Mouse (Mus musculus) olfactory bulb, adult 2 months (tissue): ENCODE data around the gene Slc5a2. TPM values are rescaled to one million over a fixed set of nuclear protein-coding genes. Genes with fewer than 3 reads are reported as not detected.

Experiments
- H3K27ac ChIP-seq: fragments of 200-500 bp; 2 replicates; pipeline ENCODE4 v1.5.1; 2012; ENCODE audit warnings: low read depth, low read length; ENCODE audit not compliant: insufficient read depth
- H3K4me1 ChIP-seq: fragments of 200-500 bp; 2 replicates; pipeline ENCODE4 v1.6.1; 2012; ENCODE audit warnings: low read length; ENCODE audit not compliant: control insufficient read depth, insufficient read depth
- H3K4me3 ChIP-seq: fragments of 200-500 bp; 2 replicates; pipeline ENCODE4 v1.5.1; 2012; ENCODE audit warnings: mild to moderate bottlenecking, low read depth, low read length, moderate library complexity; ENCODE audit not compliant: insufficient read depth
- CTCF ChIP-seq: fragments of 200-500 bp; IDR thresholded peaks from 2 replicates; pipeline ENCODE4 v1.5.1; 2012; ENCODE audit warnings: low read depth, mild to moderate bottlenecking, low read length, moderate library complexity; ENCODE audit not compliant: insufficient read depth
- POLR2A ChIP-seq: fragments of 200-500 bp; IDR thresholded peaks from 2 replicates; pipeline ENCODE4 v1.6.1; 2012; ENCODE audit warnings: mild to moderate bottlenecking, low read depth, low read length, moderate library complexity; ENCODE audit not compliant: insufficient read depth
- WGBS: fragments of 180-500 bp; shearing (Covaris S2); methylation state at CpG from one replicate; pipeline ENCODE4 v1.1.7; 2018; 5-methylcytosine and 5-hydroxymethylcytosine counted together
- polyA plus RNA-seq: library from polyadenylated mRNA; stranded (reverse); fragments of >200 nt; gene quantifications from 2 replicates; pipeline ENCODE4 v1.2.4, GENCODE M21; 2012; ENCODE audit warnings: low replicate concordance; ENCODE audit not compliant: missing spikeins, insufficient read depth, insufficient read length

The Slc5a2 gene
- polyA plus RNA-seq, 1 experiment, result not detected

DNA sequence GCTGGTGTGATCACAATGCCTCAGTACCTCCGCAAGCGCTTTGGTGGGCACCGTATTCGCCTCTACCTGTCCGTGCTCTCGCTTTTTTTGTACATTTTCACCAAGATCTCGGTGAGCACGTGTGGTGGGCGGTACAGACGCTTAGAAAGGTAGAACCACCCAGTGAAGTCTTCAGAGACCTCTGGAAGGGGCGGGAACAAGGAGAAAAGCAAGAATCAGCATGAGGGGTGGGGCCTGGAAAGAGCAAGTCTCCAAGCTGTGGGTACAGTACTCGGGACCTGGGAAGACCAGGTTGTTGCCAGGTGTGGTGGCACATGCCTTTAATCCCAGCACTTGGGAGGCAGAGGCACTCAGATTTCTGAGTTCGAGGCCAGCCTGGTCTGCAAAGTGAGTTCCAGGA lies 1.9 kb downstream of the Slc5a2 start:
- H3K4me3 ChIP-seq, result no peak overlapping the region
- H3K4me1 ChIP-seq, result no peaks in the 10 kb centered on the region
- TF ChIP-seq POLR2A, result no peak
- TF ChIP-seq CTCF, result no peak
- no peak overlapping the region for H3K27ac ChIP-seq
- 66% methylated on average over 13 of the region's 13 CpGs for WGBS

DNA sequence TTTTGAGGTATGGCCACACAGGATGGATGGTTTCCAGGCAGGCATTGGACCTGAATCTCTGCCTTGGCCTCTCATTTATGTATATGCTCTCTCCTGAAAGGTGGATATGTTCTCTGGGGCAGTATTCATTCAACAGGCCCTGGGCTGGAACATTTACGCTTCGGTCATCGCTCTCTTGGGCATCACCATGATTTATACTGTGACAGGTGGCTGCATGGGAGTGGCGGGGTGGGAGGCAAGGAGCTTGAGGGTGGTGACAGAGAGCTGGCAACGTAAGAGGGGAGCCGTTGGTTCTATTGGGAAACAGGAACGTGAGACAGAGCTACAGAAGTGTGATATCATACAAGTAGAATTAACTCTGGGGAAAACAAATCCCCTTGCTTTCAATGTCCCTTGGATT lies 2.4 kb downstream of the Slc5a2 start:
- Histone ChIP-seq H3K4me3 (no peak overlapping the region), H3K27ac (no peak overlapping the region), H3K4me1 (no peaks in the 10 kb centered on the region)
- WGBS, result 89% methylated on average over 7 of the region's 7 CpGs
- TF ChIP-seq POLR2A, result no peak
- TF ChIP-seq CTCF, result no peak

DNA sequence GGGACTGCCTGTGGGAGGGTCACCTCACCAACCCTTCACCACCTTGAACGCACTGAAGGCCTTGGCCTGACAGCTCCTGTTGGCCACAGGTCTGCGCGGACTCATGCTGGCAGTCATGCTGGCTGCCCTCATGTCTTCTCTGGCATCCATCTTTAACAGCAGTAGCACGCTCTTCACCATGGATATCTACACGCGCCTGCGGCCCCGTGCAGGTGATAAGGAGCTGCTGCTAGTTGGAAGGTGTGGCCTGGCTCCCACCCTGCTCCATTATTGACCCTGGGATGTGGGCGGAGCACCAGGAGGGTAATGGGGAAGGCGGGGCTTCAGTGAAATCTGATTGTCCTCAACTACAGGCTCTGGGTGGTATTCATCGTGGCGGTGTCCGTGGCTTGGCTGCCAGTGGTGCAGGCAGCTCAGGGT lies 5.0 kb downstream of the Slc5a2 start:
- TF ChIP-seq POLR2A, result no peak
- TF ChIP-seq CTCF, result no peak
- H3K4me1 ChIP-seq, result no peaks in the 10 kb centered on the region
- 70% methylated on average over 13 of the region's 13 CpGs for WGBS

DNA sequence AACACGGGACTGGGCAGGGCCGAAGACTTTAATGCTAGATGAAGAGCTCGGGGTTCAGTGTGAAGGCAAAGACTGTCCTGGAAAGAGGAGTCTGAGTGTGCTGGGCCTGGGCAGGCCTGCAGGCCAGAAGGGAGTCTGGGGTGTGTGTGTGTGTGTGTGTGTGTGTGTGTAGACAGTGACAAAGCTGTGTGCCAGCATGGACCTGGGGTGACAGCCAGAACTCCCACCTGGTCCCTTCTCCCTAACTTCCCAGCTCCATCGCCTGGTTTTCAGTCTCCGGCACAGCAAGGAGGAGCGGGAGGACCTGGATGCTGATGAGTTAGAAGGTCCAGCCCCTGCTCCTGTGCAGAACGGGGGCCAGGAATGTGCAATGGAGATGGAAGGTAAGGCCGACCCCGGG lies 6.0 kb downstream of the Slc5a2 start:
- H3K27ac ChIP-seq, result no peak overlapping the region
- no peaks in the 10 kb centered on the region for H3K4me1 ChIP-seq
- WGBS, result 88% methylated on average over 9 of the region's 9 CpGs
- H3K4me3 ChIP-seq, result no peak overlapping the region
- TF ChIP-seq POLR2A, result no peak
- TF ChIP-seq CTCF, result no peak

More for the DNA sequence above, 5.0 kb downstream of the Slc5a2 start:
- Histone ChIP-seq H3K4me3 (no peak overlapping the region), H3K27ac (no peak overlapping the region)

DNA sequence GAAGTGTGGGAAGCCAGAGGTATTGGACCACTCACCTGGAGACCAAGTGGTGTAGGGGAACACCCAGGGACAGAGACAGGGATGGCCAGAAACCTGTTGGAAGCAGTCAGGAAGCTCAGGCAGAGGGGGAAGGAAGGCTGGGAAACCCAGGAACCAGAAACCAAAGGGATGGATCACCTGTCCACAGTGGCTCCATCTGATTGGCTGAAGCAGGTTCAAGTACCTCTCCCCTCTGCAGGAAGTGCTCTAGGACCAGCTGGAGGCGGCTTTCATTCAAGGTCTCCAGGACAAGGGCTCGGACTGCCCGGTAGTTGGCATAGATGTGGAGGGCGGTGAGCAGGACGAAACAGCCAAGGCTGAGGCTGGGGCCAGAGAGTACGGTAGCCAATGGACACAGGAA lies 10.6 kb downstream of the Slc5a2 start:
- Histone ChIP-seq H3K4me1 (no peaks in the 10 kb centered on the region), H3K4me3 (no peak overlapping the region), H3K27ac (no peak overlapping the region)
- WGBS, result 82% methylated on average over 6 of the region's 6 CpGs
- TF ChIP-seq CTCF, result no peak
- TF ChIP-seq POLR2A, result no peak

DNA sequence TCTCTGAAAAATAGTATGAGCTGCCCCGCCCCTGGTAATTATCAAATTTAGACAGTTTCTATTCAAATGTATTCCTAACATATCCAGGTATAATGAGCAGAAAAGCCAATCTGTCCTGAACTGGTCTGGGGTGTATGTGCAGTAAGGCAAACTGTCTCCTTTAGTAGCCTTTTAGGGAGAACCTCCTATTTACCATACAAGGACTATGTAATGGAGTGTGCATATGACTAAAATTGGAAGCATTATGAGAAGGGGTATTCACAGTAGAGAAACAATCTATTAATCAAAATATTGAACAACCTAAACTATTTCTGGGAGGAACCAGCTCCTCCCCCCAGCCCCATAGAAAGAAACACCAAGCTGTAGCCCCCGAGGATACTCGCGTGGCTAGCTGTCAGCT lies 14.3 kb downstream of the Slc5a2 start:
- TF ChIP-seq CTCF, result no peak
- TF ChIP-seq POLR2A, result no peak
- Histone ChIP-seq H3K27ac (no peak overlapping the region), H3K4me3 (no peak overlapping the region), H3K4me1 (no peaks in the 10 kb centered on the region)
- WGBS, result 95% methylated on average over 4 of the region's 4 CpGs

DNA sequence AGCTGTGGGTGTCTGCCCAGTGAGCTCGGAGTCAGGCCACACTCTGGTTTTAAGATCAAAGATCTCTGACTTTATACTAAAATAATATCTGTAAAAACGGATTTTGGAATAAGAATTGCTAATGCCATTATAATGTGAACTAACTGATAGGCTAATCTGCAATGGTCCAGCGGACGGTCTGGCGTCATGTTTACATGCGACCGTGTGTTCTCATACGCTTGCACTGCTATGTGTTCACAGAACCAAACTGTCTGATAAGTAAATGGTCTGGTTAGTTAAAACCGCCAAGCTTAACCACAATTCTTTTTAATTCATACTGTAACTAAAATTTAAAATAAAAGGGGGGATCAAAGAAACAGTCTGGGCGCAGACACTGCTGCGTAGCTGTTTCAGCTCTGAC lies 16.3 kb downstream of the Slc5a2 start:
- H3K4me3 ChIP-seq, result no peak overlapping the region
- WGBS, result 93% methylated on average over 11 of the region's 11 CpGs
- H3K4me1 ChIP-seq, result no peaks in the 10 kb centered on the region
- H3K27ac ChIP-seq, result no peak overlapping the region
- TF ChIP-seq POLR2A (no peak), CTCF (no peak)

DNA sequence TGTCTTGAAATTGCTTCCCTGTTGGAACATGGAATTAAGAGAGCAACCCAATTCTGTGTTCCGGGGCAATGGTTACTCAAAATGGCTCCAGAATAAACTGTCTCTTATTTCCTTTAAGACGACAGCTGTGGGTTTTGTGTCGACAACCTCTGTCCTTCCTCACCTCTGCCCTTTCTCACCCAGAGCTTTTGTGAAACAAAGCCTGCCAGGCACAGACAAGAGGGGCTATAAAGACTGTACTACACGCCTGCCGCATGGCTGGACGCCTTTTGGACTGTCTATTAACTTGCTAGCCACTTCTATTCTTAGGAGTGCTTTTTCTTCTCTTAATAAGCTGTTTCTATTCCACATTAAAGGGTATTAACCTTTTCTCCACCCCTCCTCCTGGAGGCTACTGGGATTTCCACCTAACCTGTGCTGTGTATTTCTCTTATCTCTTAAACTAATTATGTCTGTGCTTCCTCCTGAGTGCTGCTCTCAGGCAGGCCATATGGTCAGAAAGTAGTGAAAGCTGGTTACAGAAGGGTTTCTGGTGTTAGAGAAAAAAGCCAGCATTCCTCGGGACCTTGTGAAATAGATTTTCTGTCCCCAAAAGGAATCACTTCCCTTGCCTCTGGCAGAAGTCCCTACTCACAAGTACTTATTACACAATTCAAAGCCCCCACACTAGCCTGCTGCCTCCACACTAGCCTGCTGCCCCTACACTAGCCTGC lies 17.2 kb downstream of the Slc5a2 start:
- Histone ChIP-seq H3K27ac (no peak overlapping the region), H3K4me3 (no peak overlapping the region), H3K4me1 (no peaks in the 10 kb centered on the region)
- WGBS, result 47% methylated on average over 7 of the region's 7 CpGs
- TF ChIP-seq POLR2A (no peak), CTCF (no peak)

DNA sequence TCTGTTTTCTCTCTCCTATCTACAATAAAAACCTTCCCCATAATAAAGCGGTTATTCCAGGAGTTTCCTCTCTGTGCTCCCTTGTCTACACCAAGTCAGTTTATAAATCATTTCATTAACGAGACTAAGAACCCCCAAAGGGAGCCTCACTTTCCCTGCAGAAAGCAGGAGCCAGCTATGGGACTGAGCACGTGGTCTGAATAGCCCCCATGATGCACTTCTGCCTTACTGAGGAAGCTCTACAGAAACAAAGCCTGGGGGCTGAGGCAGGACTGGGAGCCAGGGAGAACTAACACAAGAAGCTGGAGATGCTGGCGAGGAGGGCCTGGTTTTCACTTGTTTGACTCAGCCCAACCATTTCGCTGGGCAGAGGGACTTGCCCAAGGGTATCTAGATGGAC lies 18.6 kb downstream of the Slc5a2 start:
- no peak for TF ChIP-seq CTCF
- TF ChIP-seq POLR2A, result no peak
- H3K4me3 ChIP-seq, result no peak overlapping the region
- H3K4me1 ChIP-seq, result no peaks in the 10 kb centered on the region
- WGBS, result 63% methylated on average over 5 of the region's 5 CpGs
- no peak overlapping the region for H3K27ac ChIP-seq

DNA sequence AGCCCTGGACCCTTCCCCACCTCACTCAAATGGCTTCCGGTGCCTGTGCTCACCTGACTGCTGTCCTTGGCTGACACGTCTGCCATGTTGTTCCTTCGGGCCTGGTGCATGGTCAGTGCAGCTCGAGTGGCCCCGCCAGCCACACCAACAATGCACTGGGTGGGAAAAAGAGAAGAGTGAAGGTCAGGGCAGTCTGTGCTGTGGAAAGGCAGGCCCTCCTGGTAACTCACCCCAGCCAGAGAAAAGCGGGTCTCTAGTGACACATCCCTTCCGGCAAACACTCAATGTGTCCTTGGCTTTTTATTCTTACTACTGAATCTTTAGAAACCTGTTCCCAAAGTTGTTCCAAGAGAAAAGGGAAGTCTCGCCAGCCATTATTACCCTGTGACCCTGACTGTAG lies 19.6 kb downstream of the Slc5a2 start:
- TF ChIP-seq POLR2A, result no peak
- no peak for TF ChIP-seq CTCF
- Histone ChIP-seq H3K4me1 (no peaks in the 10 kb centered on the region), H3K4me3 (no peak overlapping the region), H3K27ac (no peak overlapping the region)
- 92% methylated on average over 8 of the region's 8 CpGs for WGBS
